Mouse (Mus musculus): ENCODE data around the gene Vwa3b. TPM values are rescaled to one million over a fixed set of nuclear protein-coding genes. Genes with fewer than 3 reads are reported as not detected.

Gene Vwa3b
- total RNA-seq, 2 experiments from 2014 or later: 54.9 to 56.1 TPM

GRCm38 (mm10) chr1:37177874-37178273 lies 151.5 kb downstream of the Vwa3b start:
- no peak overlapping the region for H3K27ac ChIP-seq
- intact Hi-C loops (cut with DNase I): no loop called here
- DNase-seq: no peak
- no peak overlapping the region for H3K4me3 ChIP-seq
- peak; percentile 46 for TF ChIP-seq CTCF (IDR thresholded peaks at IDR 0.05)

GRCm38 (mm10) chr1:37179852-37180251 lies 153.5 kb downstream of the Vwa3b start:
- intact Hi-C loops (cut with DNase I): no loop called here
- H3K27ac ChIP-seq: no peak overlapping the region
- DNase-seq: no peak
- no peak overlapping the region for H3K4me3 ChIP-seq
- TF ChIP-seq CTCF (IDR thresholded peaks at IDR 0.05): no peak

- intact Hi-C loops (cut with DNase I): no loop called here
- H3K27ac ChIP-seq: no peak overlapping the region
- DNase-seq: no peak
- no peak for TF ChIP-seq CTCF (IDR thresholded peaks at IDR 0.05)
- no peak overlapping the region for H3K4me3 ChIP-seq
These were observed 160.7 kb downstream of the Vwa3b start for GRCm38 (mm10) chr1:37187050-37187449.

- Histone ChIP-seq H3K4me3 (no peak overlapping the region), H3K27ac (no peak overlapping the region)
- TF ChIP-seq CTCF (IDR thresholded peaks at IDR 0.05): peak; percentile 64
- intact Hi-C loops (cut with DNase I): loop anchor here (1.0 to 2.0 kb wide), 2 partner anchors 56 to 410 kb away; no protein-coding TSS in a partner anchor
- no peak for DNase-seq
These were observed 168.2 kb downstream of the Vwa3b start for GRCm38 (mm10) chr1:37194607-37195006.

GRCm38 (mm10) chr1:37201406-37201805 lies 175.0 kb downstream of the Vwa3b start:
- intact Hi-C loops (cut with DNase I): no loop called here
- H3K4me3 ChIP-seq: no peak overlapping the region
- DNase-seq: no peak
- no peak for TF ChIP-seq CTCF (IDR thresholded peaks at IDR 0.05)
- no peak overlapping the region for H3K27ac ChIP-seq

GRCm38 (mm10) chr1:37207743-37208142 lies 181.3 kb downstream of the Vwa3b start:
- Histone ChIP-seq H3K27ac (no peak overlapping the region), H3K4me3 (no peak overlapping the region)
- intact Hi-C loops (cut with DNase I): no loop called here
- DNase-seq: no peak
- no peak for TF ChIP-seq CTCF (IDR thresholded peaks at IDR 0.05)

GRCm38 (mm10) chr1:37212375-37212774 lies 186.0 kb downstream of the Vwa3b start:
- H3K4me3 ChIP-seq: no peak overlapping the region
- H3K27ac ChIP-seq: no peak overlapping the region
- intact Hi-C loops (cut with DNase I): no loop called here
- no peak for TF ChIP-seq CTCF (IDR thresholded peaks at IDR 0.05)
- DNase-seq: no peak

- intact Hi-C loops (cut with DNase I): no loop called here
- no peak for DNase-seq
- no peak for TF ChIP-seq CTCF (IDR thresholded peaks at IDR 0.05)
- Histone ChIP-seq H3K27ac (no peak within 1 kb of the TSS), H3K4me3 (no peak within 1 kb of the TSS)
These were observed 187.7 kb downstream of the Vwa3b start, which contains the start of gene Cnga3 for GRCm38 (mm10) chr1:37214144-37214543. Cnga3 (plus strand) TSS chr1:37214434.

- no peak overlapping the region for H3K27ac ChIP-seq
- no peak for TF ChIP-seq CTCF (IDR thresholded peaks at IDR 0.05)
These were observed 192.0 kb downstream of the Vwa3b start for GRCm38 (mm10) chr1:37218386-37218785.

GRCm38 (mm10) chr1:37219593-37219992 lies 193.2 kb downstream of the Vwa3b start:
- intact Hi-C loops (cut with DNase I): no loop called here
- TF ChIP-seq CTCF (IDR thresholded peaks at IDR 0.05): no peak
- no peak for DNase-seq
- no peak overlapping the region for H3K27ac ChIP-seq
- H3K4me3 ChIP-seq: no peak overlapping the region

More at GRCm38 (mm10) chr1:37218386-37218785, 192.0 kb downstream of the Vwa3b start:
- DNase-seq: peak; percentile 67
- intact Hi-C loops (cut with DNase I): no loop called here
- H3K4me3 ChIP-seq: no peak overlapping the region

GRCm38 (mm10) chr1:37220134-37220907 lies 193.9 kb downstream of the Vwa3b start:
- Histone ChIP-seq H3K4me3 (no peak overlapping the region), H3K27ac (no peak overlapping the region)
- DNase-seq: no peak
- no peak for TF ChIP-seq CTCF (IDR thresholded peaks at IDR 0.05)
- intact Hi-C loops (cut with DNase I): no loop called here

- intact Hi-C loops (cut with DNase I): no loop called here
These were observed 195.6 kb downstream of the Vwa3b start for GRCm38 (mm10) chr1:37222002-37222401.

GRCm38 (mm10) chr1:37230404-37230803 lies 204.0 kb downstream of the Vwa3b start:
- peak; percentile 68 for DNase-seq

More at GRCm38 (mm10) chr1:37222002-37222401, 195.6 kb downstream of the Vwa3b start:
- Histone ChIP-seq H3K4me3 (no peak overlapping the region), H3K27ac (no peak overlapping the region)
- DNase-seq: no peak
- TF ChIP-seq CTCF (IDR thresholded peaks at IDR 0.05): no peak

More at GRCm38 (mm10) chr1:37230404-37230803, 204.0 kb downstream of the Vwa3b start:
- peak overlapping the region; percentile 53 for H3K4me3 ChIP-seq
- no peak for TF ChIP-seq CTCF (IDR thresholded peaks at IDR 0.05)
- intact Hi-C loops (cut with DNase I): loop anchor here (10.0 kb wide), 1 partner anchor 296 kb away; no protein-coding TSS in a partner anchor
- peak overlapping the region; percentile 84 for H3K27ac ChIP-seq
